Mouse (Mus musculus): ENCODE results near the gene Tceanc2. TPM values are rescaled to one million over a fixed set of nuclear protein-coding genes. Genes with fewer than 3 reads are reported as not detected.

The Tceanc2 gene
- 11.5 TPM for polyA plus RNA-seq (2014; fragmentation: Illumina TruSeq; extraction: RNeasy Lipid Tissue Mini Kit (QIAGEN cat#74804); ENCODE audit: insufficient read depth, low read depth, low replicate concordance)

DNA sequence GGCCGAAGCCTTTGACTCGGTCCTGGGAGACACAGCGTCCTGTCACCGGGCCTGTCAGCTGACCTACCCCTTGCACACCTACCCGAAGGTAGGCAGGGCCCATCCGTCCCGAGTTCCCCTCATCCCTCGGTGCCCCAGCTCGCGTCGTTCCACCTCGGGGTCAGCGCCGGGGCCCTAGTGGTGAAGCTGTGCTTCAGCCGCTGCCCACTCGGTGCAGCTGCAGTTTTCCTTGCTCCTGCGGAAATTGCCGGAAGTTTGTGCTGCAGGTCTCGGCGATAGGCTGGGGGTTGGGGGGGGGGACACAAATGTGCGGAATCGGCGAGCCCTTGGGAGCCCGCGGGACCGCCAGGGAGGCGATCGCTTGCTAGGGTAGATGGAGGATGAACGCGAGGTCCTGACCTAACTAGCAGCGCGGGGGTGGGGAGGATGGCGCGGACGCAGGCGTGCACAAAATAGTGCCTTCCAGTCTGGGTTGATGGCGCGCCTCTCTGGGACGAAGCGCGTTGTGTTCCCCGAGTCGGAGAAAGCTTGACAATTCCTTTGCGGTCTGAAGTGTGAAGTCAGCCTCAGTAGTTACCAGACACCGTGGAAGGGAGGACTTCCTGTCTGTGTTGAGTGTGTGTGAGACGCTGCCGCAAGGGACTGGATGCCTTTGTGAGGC is at the start of gene Tceanc2:
TSS of gene Tceanc2 (minus strand) at position 287 of the 661 bp plus-strand sequence.

DNA sequence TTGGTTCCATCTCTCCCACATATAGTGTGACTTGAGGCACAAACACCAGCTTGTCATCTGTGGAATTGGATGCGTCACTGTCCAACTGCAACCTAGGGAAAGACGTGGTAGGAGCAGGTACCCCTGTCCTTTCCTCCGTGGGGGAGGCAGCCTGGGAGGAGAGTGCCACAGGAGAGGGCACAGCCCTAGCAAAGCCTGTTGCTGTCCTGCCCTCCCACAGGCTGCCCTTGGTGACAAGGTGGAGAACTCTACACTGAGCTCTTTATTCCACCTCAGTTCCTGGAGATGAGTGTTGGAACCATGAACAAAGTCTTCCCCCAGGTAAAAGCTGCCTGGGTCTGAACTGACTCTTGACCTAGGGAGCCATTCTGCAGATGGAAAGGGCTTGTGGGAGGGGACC is 30.0 kb upstream of the Tceanc2 start, which contains the start of gene Ldlrad1:
TSS of gene Ldlrad1 (plus strand) at position 301 of the 400 bp plus-strand sequence.

DNA sequence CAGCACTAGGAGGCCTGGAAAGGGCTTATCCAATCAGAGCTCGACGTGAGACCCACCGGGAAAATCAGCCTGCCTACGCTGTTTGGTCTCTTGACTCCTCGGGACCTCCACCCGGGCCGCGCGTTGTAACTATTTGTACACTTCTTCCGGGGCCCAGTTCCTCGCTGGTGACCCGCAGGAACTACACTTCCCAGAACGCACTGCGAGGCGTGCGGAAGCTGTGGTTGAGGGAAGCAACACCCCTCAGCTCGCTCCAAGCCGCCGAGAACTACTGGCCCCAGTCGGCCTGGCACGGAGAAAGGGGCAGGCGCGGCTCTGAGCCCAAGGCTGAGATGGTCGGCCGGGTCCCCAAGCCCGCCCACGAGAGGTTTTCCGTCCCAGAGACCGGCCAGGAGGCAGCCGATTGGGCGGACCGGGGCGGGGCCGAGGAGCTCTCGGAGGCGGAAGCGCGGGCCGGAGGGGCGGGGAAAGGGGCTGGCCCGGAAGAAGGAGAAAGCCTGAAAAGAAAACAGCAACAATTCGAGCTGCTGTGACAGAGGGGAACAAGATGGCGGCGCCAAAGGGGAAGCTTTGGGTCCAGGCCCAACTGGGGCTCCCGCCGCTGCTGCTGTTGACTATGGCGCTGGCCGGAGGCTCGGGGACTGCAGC is 610 bp downstream of the Tceanc2 start, which contains the start of gene Tmem59:
TSS of gene Tmem59 (plus strand) at position 218 of the 648 bp plus-strand sequence.

DNA sequence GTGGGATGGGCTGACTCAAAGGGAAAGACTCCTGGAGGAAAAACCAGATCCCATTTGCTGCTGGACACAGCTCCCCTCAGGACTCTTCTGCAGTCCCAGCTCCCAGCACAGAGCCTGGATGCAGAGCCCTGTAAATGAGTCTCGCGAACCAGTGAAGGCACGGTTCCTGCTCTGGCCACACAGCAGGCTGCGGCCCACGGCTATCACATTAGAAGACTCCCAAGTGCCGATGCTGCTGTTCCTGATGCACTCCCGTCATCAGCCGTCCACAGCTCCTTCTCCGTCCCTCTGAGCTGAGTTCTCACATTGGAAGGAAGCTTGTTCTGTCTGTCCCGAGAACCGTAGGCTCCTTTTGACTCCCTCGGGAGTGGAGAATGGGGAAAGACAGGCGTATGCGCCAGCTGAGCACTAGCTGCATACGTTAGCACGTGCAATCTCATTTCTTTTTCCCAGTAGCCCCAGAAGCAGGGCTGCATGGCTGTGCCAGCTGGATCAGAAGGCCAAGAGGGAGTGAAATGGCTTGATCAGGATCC is 82.0 kb downstream of the Tceanc2 start, which contains the start of gene Cdcp2:
TSS of gene Cdcp2 (plus strand) at position 51 of the 533 bp plus-strand sequence.

Other genes starting within 250 kb of the Tceanc2 start
- 35.0 TPM for gene Mrpl37, start 112.2 kb downstream of the Tceanc2 start, polyA plus RNA-seq (2014; fragmentation: Illumina TruSeq; extraction: RNeasy Lipid Tissue Mini Kit (QIAGEN cat#74804); ENCODE audit: insufficient read depth, low read depth, low replicate concordance)
- 7.2 TPM for gene Cyb5rl, start 112.1 kb downstream of the Tceanc2 start, polyA plus RNA-seq (2014; fragmentation: Illumina TruSeq; extraction: RNeasy Lipid Tissue Mini Kit (QIAGEN cat#74804); ENCODE audit: insufficient read depth, low read depth, low replicate concordance)
- gene Cdcp2, start 82.2 kb downstream of the Tceanc2 start, polyA plus RNA-seq (2014; fragmentation: Illumina TruSeq; extraction: RNeasy Lipid Tissue Mini Kit (QIAGEN cat#74804); ENCODE audit: insufficient read depth, low read depth, low replicate concordance): not detected
- 358 TPM for gene Tmem59, start 717 bp downstream of the Tceanc2 start, polyA plus RNA-seq (2014; fragmentation: Illumina TruSeq; extraction: RNeasy Lipid Tissue Mini Kit (QIAGEN cat#74804); ENCODE audit: insufficient read depth, low read depth, low replicate concordance)
- 10.0 TPM for gene Ldlrad1, start 30.1 kb upstream of the Tceanc2 start, polyA plus RNA-seq (2014; fragmentation: Illumina TruSeq; extraction: RNeasy Lipid Tissue Mini Kit (QIAGEN cat#74804); ENCODE audit: insufficient read depth, low read depth, low replicate concordance)
- gene Lrrc42, start 74.4 kb upstream of the Tceanc2 start, polyA plus RNA-seq (2014; fragmentation: Illumina TruSeq; extraction: RNeasy Lipid Tissue Mini Kit (QIAGEN cat#74804); ENCODE audit: insufficient read depth, low read depth, low replicate concordance): 17.8 TPM
- gene Hspb11, start 74.5 kb upstream of the Tceanc2 start, polyA plus RNA-seq (2014; fragmentation: Illumina TruSeq; extraction: RNeasy Lipid Tissue Mini Kit (QIAGEN cat#74804); ENCODE audit: insufficient read depth, low read depth, low replicate concordance): 35.7 TPM
- gene Dio1, start 128.1 kb upstream of the Tceanc2 start, polyA plus RNA-seq (2014; fragmentation: Illumina TruSeq; extraction: RNeasy Lipid Tissue Mini Kit (QIAGEN cat#74804); ENCODE audit: insufficient read depth, low read depth, low replicate concordance): 0.45 TPM
- 49.5 TPM for gene Yipf1, start 135.2 kb upstream of the Tceanc2 start, polyA plus RNA-seq (2014; fragmentation: Illumina TruSeq; extraction: RNeasy Lipid Tissue Mini Kit (QIAGEN cat#74804); ENCODE audit: insufficient read depth, low read depth, low replicate concordance)
- gene Ndc1, start 188.7 kb upstream of the Tceanc2 start, polyA plus RNA-seq (2014; fragmentation: Illumina TruSeq; extraction: RNeasy Lipid Tissue Mini Kit (QIAGEN cat#74804); ENCODE audit: insufficient read depth, low read depth, low replicate concordance): 2.3 TPM

All from lung, adult 10 weeks (tissue).